Mouse (Mus musculus): ENCODE data around the gene Opn3.

DNA sequence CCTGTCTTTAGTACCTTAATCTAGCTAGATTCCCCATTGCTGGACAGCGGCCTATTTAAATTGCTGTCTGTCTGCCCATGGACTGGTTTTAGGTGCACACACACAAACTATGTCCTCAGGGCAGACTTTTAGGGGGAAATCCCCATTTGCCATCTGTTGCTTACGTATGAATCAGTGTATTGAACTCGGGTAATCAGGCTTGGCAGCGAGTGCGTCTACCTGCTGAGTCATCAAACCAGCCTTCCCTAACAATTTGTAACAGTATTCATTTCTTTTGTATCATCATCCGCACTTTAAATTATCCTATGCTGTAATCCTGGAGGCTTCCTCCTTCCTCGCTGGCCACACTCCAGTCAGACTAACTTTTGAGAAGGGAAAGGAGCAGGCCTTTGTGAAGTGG is 22.5 kb downstream of the Opn3 start:
- TF ChIP-seq POLR2A (IDR thresholded peaks at IDR 0.05; ENCODE audit: borderline replicate concordance, extremely low read depth, low read depth, low read length) = no peak
- TF ChIP-seq CTCF (IDR thresholded peaks at IDR 0.05; ENCODE audit: insufficient read depth, low read length) = no peak

Measured in lung, adult 2 months (tissue).